Mouse (Mus musculus): ENCODE data around the gene Pdlim1.
"Not testable (repeated sequence)": the region's sequence is repeated elsewhere in the genome, so short reads cannot be mapped to it uniquely, and the experiment has no call there.

Gene Pdlim1

DNA sequence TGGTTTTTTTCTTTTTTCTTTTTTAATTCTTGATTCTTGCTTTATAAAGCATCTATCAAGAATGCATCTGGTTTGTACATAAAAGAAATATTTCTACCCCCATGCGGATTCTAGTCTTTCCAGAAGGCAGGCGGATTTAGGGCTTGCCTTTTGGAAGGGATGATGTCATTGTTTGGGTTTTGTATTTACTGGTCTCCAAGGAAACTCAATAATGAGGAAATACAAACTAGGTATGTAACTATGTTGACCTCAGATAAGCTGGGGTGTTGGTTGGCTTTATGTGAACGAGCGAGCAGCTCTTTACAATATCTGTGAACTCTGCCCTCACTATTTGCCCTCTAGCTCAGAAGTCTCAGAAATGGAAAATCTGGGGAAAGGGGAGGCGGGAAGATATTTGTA lies 24.4 kb downstream of the Pdlim1 start:
- in situ Hi-C loops (cut with MboI, MseI), result no loop called here

DNA sequence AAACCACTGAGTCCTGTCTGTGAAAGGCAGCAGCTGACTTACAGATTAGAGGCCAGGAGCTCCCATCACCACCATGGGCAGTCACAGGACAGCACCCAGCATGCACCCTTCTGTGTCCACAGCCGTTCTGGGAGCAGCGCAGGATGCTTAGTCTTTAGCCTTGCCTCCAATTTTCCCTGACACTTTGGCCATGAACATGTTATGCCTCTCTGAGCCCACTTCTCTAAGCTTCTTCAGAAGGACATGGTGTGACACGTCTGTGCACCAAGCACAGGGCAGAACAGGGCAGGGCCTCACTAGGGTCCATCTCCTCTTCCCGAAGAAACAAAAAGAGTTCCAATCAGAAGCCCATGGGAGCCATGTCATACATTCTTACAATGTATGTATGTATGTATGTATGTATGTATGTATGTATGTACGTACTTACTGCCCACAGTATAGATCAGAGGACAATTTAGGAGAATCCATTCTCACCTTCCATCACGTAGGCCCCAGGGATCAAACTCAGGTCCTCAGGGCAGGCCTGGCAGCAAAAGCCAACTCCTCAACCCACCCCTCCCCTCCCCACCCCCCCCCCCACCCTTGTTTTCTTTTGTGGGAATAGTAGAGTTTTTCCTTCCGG lies 24.9 kb downstream of the Pdlim1 start:
- in situ Hi-C loops (cut with MboI, MseI), result no loop called here

GRCm38 (mm10) chr19:40240838-40241689 lies 30.6 kb downstream of the Pdlim1 start:
- in situ Hi-C loops (cut with MboI, MseI), result no loop called here

DNA sequence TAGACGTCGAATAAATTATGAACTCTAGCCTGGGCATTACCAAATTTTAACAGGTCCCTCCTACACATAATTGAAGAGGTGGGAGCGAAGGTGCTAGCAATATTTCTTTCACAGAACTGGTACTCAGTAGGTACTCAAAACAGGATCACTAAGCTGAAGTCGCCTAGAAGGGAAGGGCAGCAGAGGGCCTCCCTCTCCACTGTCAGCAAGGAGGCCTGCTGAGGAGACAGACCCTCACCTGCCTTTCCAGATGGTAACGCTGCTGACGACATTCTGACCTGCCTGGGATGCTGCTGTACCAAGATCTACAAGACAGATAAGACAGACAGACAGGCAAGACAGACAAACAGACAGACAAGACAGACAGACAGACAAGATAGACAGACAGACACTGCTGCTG lies 31.3 kb downstream of the Pdlim1 start:
- in situ Hi-C loops (cut with MboI, MseI), result no loop called here

- in situ Hi-C loops (cut with MboI, MseI), result no loop called here
Observed at GRCm38 (mm10) chr19:40238175-40238850, 33.3 kb downstream of the Pdlim1 start.

DNA sequence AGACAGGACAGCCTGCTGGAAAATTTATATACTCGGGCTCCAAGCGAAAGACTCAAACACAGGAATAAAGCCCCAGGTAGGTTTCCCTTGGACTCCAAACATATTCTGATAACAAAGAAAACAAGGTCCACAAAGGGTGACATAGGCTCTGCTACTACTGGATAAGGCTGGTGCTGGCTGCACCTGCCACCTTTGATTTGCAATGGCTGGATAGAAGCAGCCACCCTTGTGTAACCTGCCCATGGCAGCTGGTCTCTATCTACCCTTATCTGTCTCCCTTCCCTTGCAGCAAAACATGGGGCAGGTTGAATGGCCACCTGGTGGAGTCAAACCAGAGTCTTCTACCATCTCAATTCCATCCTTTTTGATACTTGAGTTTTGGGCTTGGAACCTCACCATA lies 39.1 kb downstream of the Pdlim1 start:
- in situ Hi-C loops (cut with MboI, MseI), result no loop called here

GRCm38 (mm10) chr19:40231825-40232541 lies 39.7 kb downstream of the Pdlim1 start:
- in situ Hi-C loops (cut with MboI, MseI), result no loop called here

DNA sequence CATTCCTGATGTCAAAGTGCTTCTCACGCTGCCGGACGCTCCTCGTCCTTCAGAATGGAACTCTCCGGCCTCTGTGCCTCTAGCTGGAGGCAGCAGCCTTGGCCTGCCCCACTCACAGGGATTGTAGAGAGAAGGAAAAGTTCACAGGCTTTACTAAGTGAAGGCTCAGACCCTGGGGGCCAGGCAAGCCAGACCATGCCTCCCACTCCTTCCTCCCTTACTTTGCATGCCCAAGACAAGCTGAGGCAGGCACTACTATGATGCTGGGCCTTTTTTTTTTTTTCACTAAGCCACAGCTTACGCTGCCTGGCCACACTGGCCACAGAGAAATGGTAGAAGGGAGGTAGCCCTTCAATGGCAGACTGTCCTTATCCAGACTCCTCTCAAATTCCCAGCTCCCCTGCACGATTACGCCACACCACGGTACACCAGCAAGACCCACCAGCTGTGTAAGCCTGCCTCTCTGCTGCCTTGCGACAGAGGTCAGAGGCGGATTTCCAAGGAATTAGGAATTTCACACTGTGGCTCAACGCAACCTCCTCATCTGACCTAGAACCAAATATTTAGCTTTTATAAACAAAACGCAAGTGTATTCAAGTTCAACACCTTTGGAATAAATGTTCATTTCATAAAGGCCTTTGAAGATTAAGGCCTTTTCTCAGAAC lies 40.4 kb downstream of the Pdlim1 start:
- in situ Hi-C loops (cut with MboI, MseI), result no loop called here

DNA sequence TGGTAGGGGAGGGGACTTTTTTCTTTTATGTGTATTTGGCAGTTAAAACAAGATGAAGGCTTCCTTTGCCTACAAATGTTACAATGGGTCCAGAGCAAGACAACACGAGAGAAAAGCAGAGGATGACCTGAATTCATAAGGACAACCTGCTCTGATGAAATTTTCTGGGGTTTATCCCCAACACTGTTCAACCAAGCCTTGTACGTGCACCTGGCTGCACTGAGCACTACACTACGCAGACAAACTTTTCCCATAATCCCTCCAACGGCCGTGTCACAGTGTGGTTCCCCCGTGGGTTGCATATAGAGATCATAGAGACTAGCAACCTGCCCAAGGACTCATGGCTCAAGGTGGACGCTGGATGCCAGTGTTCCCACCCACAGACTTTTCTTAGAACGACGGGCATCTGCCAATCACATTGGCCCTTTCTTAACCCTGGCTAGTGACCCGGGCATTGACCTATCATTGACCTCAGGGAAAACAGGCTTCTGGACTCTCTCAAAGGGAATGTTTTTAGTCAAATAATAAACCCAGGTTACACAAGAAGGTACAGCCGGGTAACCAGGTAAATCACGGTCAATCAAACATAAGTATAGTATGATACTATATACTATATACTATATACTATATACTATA lies 45.0 kb downstream of the Pdlim1 start:
- in situ Hi-C loops (cut with MboI, MseI), result loop anchor here (5.0 kb wide), 1 partner anchor 1249 kb away; no protein-coding TSS in a partner anchor

DNA sequence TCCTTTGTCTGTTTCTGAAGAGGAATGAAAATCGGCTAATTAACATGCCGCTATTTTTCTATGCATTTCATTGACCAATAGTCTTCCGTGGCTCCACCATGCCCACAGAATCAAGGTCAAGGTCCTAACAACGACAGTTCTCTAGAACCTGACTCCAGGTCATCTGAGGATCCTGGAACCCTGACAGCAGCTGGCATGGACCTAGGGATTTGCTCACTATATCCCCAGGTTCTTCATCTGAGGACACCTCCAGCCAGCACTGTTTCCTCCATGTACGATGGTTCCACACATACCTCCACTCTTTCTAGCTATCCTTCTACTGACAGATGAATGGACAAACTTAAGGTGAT lies 45.9 kb downstream of the Pdlim1 start:
- in situ Hi-C loops (cut with MboI, MseI), result loop anchor here (5.0 kb wide), 1 partner anchor 1248 kb away; no protein-coding TSS in a partner anchor

- in situ Hi-C loops (cut with MboI, MseI), result loop anchor here (5.0 kb wide), 1 partner anchor 1248 kb away; no protein-coding TSS in a partner anchor
Observed at GRCm38 (mm10) chr19:40225102-40225760, 46.4 kb downstream of the Pdlim1 start.

DNA sequence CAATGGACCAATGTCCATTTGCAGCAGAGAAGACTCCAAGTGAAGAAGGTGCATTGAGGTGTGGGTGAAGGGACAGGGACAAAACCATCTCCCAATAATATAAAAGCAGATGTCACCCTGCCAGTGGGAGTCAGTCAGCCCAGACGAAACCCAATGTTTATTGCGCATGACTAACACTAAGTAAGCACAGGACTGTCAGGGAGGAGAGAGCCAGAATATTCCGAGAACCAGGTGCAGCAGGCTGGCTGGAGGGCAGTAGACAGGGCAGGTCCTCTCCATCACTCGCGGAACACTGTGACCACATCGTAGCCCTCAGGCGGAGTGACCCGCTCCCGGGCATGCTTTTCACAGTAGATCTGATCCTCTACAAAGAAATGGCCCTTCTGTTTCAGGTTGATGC lies 49.3 kb downstream of the Pdlim1 start:
- in situ Hi-C loops (cut with MboI, MseI), result not testable (repeated sequence)

DNA sequence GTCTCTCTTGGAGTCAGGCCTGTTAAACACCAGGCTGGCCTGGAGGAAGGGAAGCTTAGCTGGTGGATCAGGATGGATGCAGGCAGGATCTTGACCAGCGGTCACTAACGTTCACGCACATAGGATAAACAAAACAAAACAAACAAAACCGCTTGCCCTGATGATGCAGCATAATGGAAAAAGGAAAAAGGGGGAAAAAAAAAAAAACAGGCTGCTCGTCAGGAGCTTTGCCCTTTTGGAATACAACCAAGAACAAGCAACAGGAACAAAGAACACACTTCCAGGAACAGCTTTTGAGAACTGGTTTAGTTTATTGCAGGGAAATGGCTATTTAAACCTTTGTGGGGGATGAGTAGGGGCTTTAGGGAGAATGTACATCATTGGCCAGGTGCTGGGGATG lies 50.8 kb downstream of the Pdlim1 start:
- in situ Hi-C loops (cut with MboI, MseI), result no loop called here

GRCm38 (mm10) chr19:40202947-40203346 lies 68.7 kb downstream of the Pdlim1 start:
- in situ Hi-C loops (cut with MboI, MseI), result loop anchor here in 1 of 2 experiments (10.0 kb wide), 1 partner anchor 328 kb away; no protein-coding TSS in a partner anchor

DNA sequence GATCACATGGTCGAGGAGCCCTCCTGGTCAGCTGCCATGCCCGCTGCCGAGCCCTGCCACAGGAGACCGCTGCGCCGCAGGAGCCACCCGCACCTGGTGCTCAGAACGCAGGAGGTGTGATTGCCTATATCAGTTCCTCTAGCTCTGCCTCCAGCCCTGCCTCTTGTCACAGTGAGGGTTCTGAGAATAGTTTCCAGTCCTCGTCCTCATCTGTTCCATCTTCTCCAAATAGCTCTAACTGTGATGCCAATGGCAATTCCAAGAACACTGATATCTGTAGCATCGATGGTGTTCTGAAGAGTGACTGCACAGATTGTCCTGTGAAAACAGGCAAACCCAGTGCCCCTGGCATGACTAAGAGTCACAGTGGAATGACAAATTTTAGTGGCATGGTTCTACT lies 81.0 kb downstream of the Pdlim1 start:
- in situ Hi-C loops (cut with MboI, MseI), result no loop called here

DNA sequence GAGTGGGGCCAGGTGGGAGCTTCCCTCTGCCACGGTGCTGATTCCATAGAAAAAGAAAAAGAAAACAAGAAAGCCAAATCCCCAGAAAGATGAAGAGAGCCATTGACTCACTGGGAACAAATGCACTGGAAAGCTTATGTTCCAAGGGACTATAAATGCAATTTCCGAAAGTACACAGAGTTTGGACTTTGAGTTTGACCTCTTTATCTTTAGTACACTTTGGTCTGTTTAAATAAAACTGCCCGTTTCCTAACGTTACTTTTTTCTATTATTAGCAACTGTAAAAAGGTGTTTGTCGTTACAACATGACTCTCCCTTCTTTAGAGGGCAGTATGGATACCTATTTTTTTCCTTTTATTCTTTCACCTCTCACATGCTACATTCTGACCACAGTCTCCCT lies 84.5 kb downstream of the Pdlim1 start, which contains the start of gene Cyp2c70:
Gene Cyp2c70 (minus strand): TSS at position 174 of the 400 bp plus-strand sequence.
- in situ Hi-C loops (cut with MboI, MseI), result no loop called here

- in situ Hi-C loops (cut with MboI, MseI), result no loop called here
Observed at GRCm38 (mm10) chr19:40183600-40183999, 88.0 kb downstream of the Pdlim1 start.

GRCm38 (mm10) chr19:40178311-40178710 lies 93.3 kb downstream of the Pdlim1 start:
- in situ Hi-C loops (cut with MboI, MseI), result no loop called here

Measured in T-helper 17 cell (primary cell).